ENCODE assay signal across 13 mouse cellular contexts in genomic region chr7:130796786-130797185, GRCm38 (mm10). TPM values are rescaled to one million over a fixed set of nuclear protein-coding genes. Genes with fewer than 3 reads are reported as not detected.
A peak's percentile ranks its signal among the peaks of the same experiment; 100 is the strongest.
DNase-seq lines count a peak whose midpoint lies in the region; ATAC-seq and TF ChIP-seq lines count a peak whose summit lies in the region.
"Had no signal": no experiment of that assay in that cellular context is flagged by ENCODE, and none has a peak within 500 bp of the region (broad histone marks: within the 10 kb centered on the region; RNA-seq: fewer than 3 reads in every experiment).

No protein-coding gene starts in this region.

- no peaks in the 10 kb centered on the region for H3K9me3 ChIP-seq in kidney, postnatal 0 days (replicated peaks; ENCODE audit: low read length)
- H3K9me3 ChIP-seq: forebrain, embryonic 12.5 days; hindbrain, embryonic 15.5 days; limb, embryonic 15.5 days; midbrain, embryonic 12.5 days had no signal

- no peaks in the 10 kb centered on the region for H3K27me3 ChIP-seq in kidney, postnatal 0 days (ENCODE audit: insufficient read depth, low read length)
- H3K27me3 ChIP-seq: forebrain, embryonic 12.5 days; hindbrain, embryonic 15.5 days; limb, embryonic 15.5 days; midbrain, embryonic 12.5 days had no signal

- ATAC-seq in kidney, postnatal 0 days (replicated peaks; ENCODE audit: low FRiP score, low read depth): no peak
- ATAC-seq in megakaryocyte-erythroid progenitor cell, adult 5-6 weeks (replicated peaks; ENCODE audit: low FRiP score, low TSS enrichment, poor library complexity, severe bottlenecking): peak; percentile 66
- ATAC-seq in erythroid progenitor cell, adult 5-6 weeks (replicated peaks; ENCODE audit: low FRiP score, poor library complexity, severe bottlenecking): no peak

- 74% methylated on average over 8 of the region's 8 CpGs for WGBS in kidney, postnatal 0 days

- H3K36me3 ChIP-seq in kidney, postnatal 0 days (ENCODE audit: insufficient read depth, low read length): no peaks in the 10 kb centered on the region
- H3K36me3 ChIP-seq: forebrain, embryonic 12.5 days; hindbrain, embryonic 15.5 days; limb, embryonic 15.5 days; midbrain, embryonic 12.5 days had no signal

- H3K27ac ChIP-seq in kidney, postnatal 0 days: no peak overlapping the region
- H3K27ac ChIP-seq: forebrain, embryonic 12.5 days; hindbrain, embryonic 15.5 days; limb, embryonic 15.5 days; midbrain, embryonic 12.5 days had no signal

- no peak overlapping the region for H3K4me3 ChIP-seq in kidney, postnatal 0 days (replicated peaks; ENCODE audit: low read depth, low read length)
- H3K4me3 ChIP-seq: forebrain, embryonic 12.5 days; hindbrain, embryonic 15.5 days; limb, embryonic 15.5 days; midbrain, embryonic 12.5 days had no signal

- no peak overlapping the region for H3K4me2 ChIP-seq in kidney, postnatal 0 days (ENCODE audit: low read length)
- H3K4me2 ChIP-seq: forebrain, embryonic 12.5 days; hindbrain, embryonic 15.5 days; limb, embryonic 15.5 days; midbrain, embryonic 12.5 days had no signal

- 0 out of 2 replicates have a peak, but pooled peaks cover 2% of the 10 kb centered on the region for H3K4me1 ChIP-seq in kidney, postnatal 0 days (replicated peaks; ENCODE audit: insufficient read depth, low read length)
- H3K4me1 ChIP-seq: forebrain, embryonic 12.5 days; hindbrain, embryonic 15.5 days; midbrain, embryonic 12.5 days had no signal

- H3K9ac ChIP-seq in kidney, postnatal 0 days (ENCODE audit: low read depth, low read length): no peak overlapping the region
- H3K9ac ChIP-seq: forebrain, embryonic 12.5 days; hindbrain, embryonic 15.5 days; limb, embryonic 15.5 days; midbrain, embryonic 12.5 days had no signal

- TF ChIP-seq CTCF in kidney, postnatal 0 days (IDR thresholded peaks at IDR 0.05; ENCODE audit: low read depth): peak; percentile 35; the same call in 1 of the 2 replicates

- DNase-seq in kidney, postnatal 0 days (ENCODE audit: low spot score): no peak
- no peak for DNase-seq in kidney, adult 18-20 months
- DNase-seq in CD4-positive, CD25-positive, alpha-beta regulatory T cell, adult 2 months (ENCODE audit: low read depth, low spot score): peak; percentile 64
- DNase-seq in T-cell, adult 2 months (ENCODE audit: low spot score): peak; percentile 50
- DNase-seq in yolk sac, embryonic 10.5 days (ENCODE audit: low spot score): no peak
- no peak for DNase-seq in cerebellum, adult 8-10 months
- DNase-seq: heart, adult 11 months had no signal

RNA-seq across cellular contexts. Expression of gene Btbd16, which starts 22.9 kb away (rescaled TPM):
- polyA plus RNA-seq in kidney, postnatal 0 days (2015; fragmentation: Nextera tagmentation; extraction: Ambion mirVana): not detected in 2 replicates
- 0.12 and 2.7 TPM in 2 replicates for total RNA-seq in megakaryocyte-erythroid progenitor cell, adult 5-6 weeks (2014; fragmentation: Nextera tagmentation)
- total RNA-seq in megakaryocyte-erythroid progenitor cell, adult 5-6 weeks (2017): 0.52 and 5.2 TPM in 2 replicates
- total RNA-seq in erythroid progenitor cell, adult 5-6 weeks (2015; ENCODE audit: low replicate concordance): not detected in 2 replicates
- not detected in 2 replicates for total RNA-seq in erythroid progenitor cell, adult 5-6 weeks (2017; ENCODE audit: low replicate concordance)
- polyA plus RNA-seq: forebrain, embryonic 12.5 days; hindbrain, embryonic 15.5 days; midbrain, embryonic 12.5 days had no signal

Comparison
In these comparisons a context has a peak if more than half of its experiments do, and no peak if none do; other contexts are left out.
1. DNase-seq: peak in CD4-positive, CD25-positive, alpha-beta regulatory T cell, adult 2 months (single experiment) and T-cell, adult 2 months (single experiment); none in kidney, postnatal 0 days (single experiment), kidney, adult 18-20 months (single experiment), yolk sac, embryonic 10.5 days (single experiment) and cerebellum, adult 8-10 months (single experiment).